Mouse (Mus musculus): ENCODE measurements around the gene Lst1. TPM values are rescaled to one million over a fixed set of nuclear protein-coding genes. Genes with fewer than 3 reads are reported as not detected.
A peak's percentile ranks its signal among the peaks of the same experiment; 100 is the strongest.

The Lst1 gene
- polyA plus RNA-seq, 1 experiment = 18.9 TPM

- Histone ChIP-seq H3K4me1 (ENCODE audit: control insufficient read depth, insufficient read depth, low read length) (no peaks in the 10 kb centered on the region), H3K4me3 (ENCODE audit: insufficient read depth, low read length) (no peak overlapping the region), H3K27ac (ENCODE audit: insufficient read depth, low read length) (no peak overlapping the region)
- TF ChIP-seq POLR2A (IDR thresholded peaks at IDR 0.05; ENCODE audit: extremely low read depth, insufficient read depth, low read length) = no peak
Observed at GRCm38 (mm10) chr17:35141971-35142370, 46.3 kb downstream of the Lst1 start.

- Histone ChIP-seq H3K4me1 (ENCODE audit: control insufficient read depth, insufficient read depth, low read length) (no peaks in the 10 kb centered on the region; the same call in 1 of the 2 replicates), H3K4me3 (ENCODE audit: insufficient read depth, low read length) (no peak overlapping the region), H3K27ac (ENCODE audit: insufficient read depth, low read length) (no peak overlapping the region)
- TF ChIP-seq POLR2A (IDR thresholded peaks at IDR 0.05; ENCODE audit: extremely low read depth, insufficient read depth, low read length) (no peak), CTCF (IDR thresholded peaks at IDR 0.05; ENCODE audit: extremely low read depth, insufficient read depth, low read length) (no peak)
Observed at GRCm38 (mm10) chr17:35140490-35140996, 47.7 kb downstream of the Lst1 start.

- H3K4me1 ChIP-seq (ENCODE audit: control insufficient read depth, insufficient read depth, low read length) = no peaks in the 10 kb centered on the region; the same call in 1 of the 2 replicates
- no peak for TF ChIP-seq CTCF (IDR thresholded peaks at IDR 0.05; ENCODE audit: extremely low read depth, insufficient read depth, low read length)
- TF ChIP-seq POLR2A (IDR thresholded peaks at IDR 0.05; ENCODE audit: extremely low read depth, insufficient read depth, low read length) = no peak
- H3K27ac ChIP-seq (ENCODE audit: insufficient read depth, low read length) = no peak overlapping the region
- no peak overlapping the region for H3K4me3 ChIP-seq (ENCODE audit: insufficient read depth, low read length)
Observed at GRCm38 (mm10) chr17:35139269-35139668, 49.0 kb downstream of the Lst1 start.

DNA sequence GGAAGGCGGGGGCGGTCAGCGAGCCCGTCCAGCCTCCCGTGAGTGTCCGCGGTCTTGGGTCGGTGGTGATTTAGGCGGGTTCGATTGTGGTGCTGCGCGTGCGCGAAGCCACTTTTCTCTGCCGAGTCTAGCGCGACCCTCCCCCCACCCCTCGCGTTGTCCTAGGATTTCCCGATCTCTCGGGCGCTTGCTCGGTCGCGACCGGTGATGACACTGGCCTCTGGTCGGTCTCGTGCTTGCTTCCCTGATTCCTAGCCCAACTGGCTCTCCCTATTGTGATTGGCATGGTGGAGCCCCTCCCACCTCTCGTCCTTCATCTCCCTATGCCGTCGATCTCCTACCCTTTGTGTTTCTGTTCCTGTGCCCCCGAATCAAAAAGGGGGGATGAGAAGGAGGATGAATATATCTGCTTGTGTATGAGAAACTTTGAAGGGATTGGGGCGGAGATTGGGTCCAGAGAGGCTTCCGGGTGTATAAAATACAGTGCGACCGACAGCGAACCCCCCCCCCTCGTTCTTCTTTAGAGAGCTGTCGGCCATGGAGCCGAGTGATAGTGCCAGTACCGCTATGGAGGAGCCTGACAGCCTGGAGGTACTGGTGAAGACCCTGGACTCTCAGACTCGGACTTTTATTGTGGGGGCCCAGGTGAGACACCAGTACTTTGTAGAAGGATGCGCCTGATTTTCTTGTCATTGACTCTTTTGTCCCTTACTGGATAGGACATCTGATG, 52.5 kb downstream of the Lst1 start:
- TF ChIP-seq POLR2A (IDR thresholded peaks at IDR 0.05; ENCODE audit: extremely low read depth, insufficient read depth, low read length) = no peak; the same call in 1 of the 2 replicates
- TF ChIP-seq CTCF (IDR thresholded peaks at IDR 0.05; ENCODE audit: extremely low read depth, insufficient read depth, low read length) = no peak
- Histone ChIP-seq H3K4me3 (ENCODE audit: insufficient read depth, low read length) (peak overlapping the region; percentile 81), H3K27ac (ENCODE audit: insufficient read depth, low read length) (peak overlapping the region; percentile 93), H3K4me1 (ENCODE audit: control insufficient read depth, insufficient read depth, low read length) (no peaks in the 10 kb centered on the region; the same call in 1 of the 2 replicates)

Other genes with a start within 250 kb of the Lst1 start
- gene Hspa1b, start 229.2 kb downstream of the Lst1 start, polyA plus RNA-seq (2012; rRNA removed) = 8.4 and 11.6 TPM in 2 replicates
- not detected in 2 replicates for gene Gm20481, start 218.5 kb downstream of the Lst1 start, polyA plus RNA-seq (2012; rRNA removed)
- 12.0 and 14.0 TPM in 2 replicates for gene Hspa1a, start 216.3 kb downstream of the Lst1 start, polyA plus RNA-seq (2012; rRNA removed)
- gene Hspa1l, start 215.7 kb downstream of the Lst1 start, polyA plus RNA-seq (2012; rRNA removed) = 0.50 and 0.59 TPM in 2 replicates
- gene Lsm2, start 206.6 kb downstream of the Lst1 start, polyA plus RNA-seq (2012; rRNA removed) = 36.9 and 37.2 TPM in 2 replicates
- 43.7 and 46.6 TPM in 2 replicates for gene Vars, start 187.5 kb downstream of the Lst1 start, polyA plus RNA-seq (2012; rRNA removed)
- gene Vwa7, start 171.9 kb downstream of the Lst1 start, polyA plus RNA-seq (2012; rRNA removed) = 0.29 and 0.36 TPM in 2 replicates
- gene Sapcd1, start 160.4 kb downstream of the Lst1 start, polyA plus RNA-seq (2012; rRNA removed) = 0.94 and 0.96 TPM in 2 replicates
- 0.58 and 0.72 TPM in 2 replicates for gene Msh5, start 141.7 kb downstream of the Lst1 start, polyA plus RNA-seq (2012; rRNA removed)
- 18.4 and 18.7 TPM in 2 replicates for gene Clic1, start 138.5 kb downstream of the Lst1 start, polyA plus RNA-seq (2012; rRNA removed)
- 25.1 and 26.8 TPM in 2 replicates for gene Ddah2, start 129.4 kb downstream of the Lst1 start, polyA plus RNA-seq (2012; rRNA removed)
- not detected in 2 replicates for gene Ly6g6c, start 123.1 kb downstream of the Lst1 start, polyA plus RNA-seq (2012; rRNA removed)
- gene Mpig6b, start 122.3 kb downstream of the Lst1 start, polyA plus RNA-seq (2012; rRNA removed) = not detected in 2 replicates
- 4.8 and 5.5 TPM in 2 replicates for gene Ly6g6e, start 111.5 kb downstream of the Lst1 start, polyA plus RNA-seq (2012; rRNA removed)
- 1.8 and 3.6 TPM in 2 replicates for gene Ly6g6d, start 110.4 kb downstream of the Lst1 start, polyA plus RNA-seq (2012; rRNA removed)
- gene Ly6g6f, start 102.8 kb downstream of the Lst1 start, polyA plus RNA-seq (2012; rRNA removed) = 0.44 and 1.1 TPM in 2 replicates
- gene Abhd16a, start 99.2 kb downstream of the Lst1 start, polyA plus RNA-seq (2012; rRNA removed) = 147 and 159 TPM in 2 replicates
- not detected in 2 replicates for gene Ly6g5c, start 80.2 kb downstream of the Lst1 start, polyA plus RNA-seq (2012; rRNA removed)
- 0.91 and 1.3 TPM in 2 replicates for gene Ly6g5b, start 73.0 kb downstream of the Lst1 start, polyA plus RNA-seq (2012; rRNA removed)
- 20.4 and 21.0 TPM in 2 replicates for gene Gpank1, start 67.0 kb downstream of the Lst1 start, polyA plus RNA-seq (2012; rRNA removed)
- gene Csnk2b, start 66.4 kb downstream of the Lst1 start, polyA plus RNA-seq (2012; rRNA removed) = 191 and 200 TPM in 2 replicates
- 9.6 and 10.3 TPM in 2 replicates for gene D17H6S53E, start 62.1 kb downstream of the Lst1 start, polyA plus RNA-seq (2012; rRNA removed)
- gene Apom, start 56.4 kb downstream of the Lst1 start, polyA plus RNA-seq (2012; rRNA removed) = 0.13 TPM in 2 replicates
- 194 and 212 TPM in 2 replicates for gene Bag6, start 53.3 kb downstream of the Lst1 start, polyA plus RNA-seq (2012; rRNA removed)
- 269 and 273 TPM in 2 replicates for gene Prrc2a, start 23.5 kb downstream of the Lst1 start, polyA plus RNA-seq (2012; rRNA removed)
- 13.0 and 13.2 TPM in 2 replicates for gene Aif1, start 12.4 kb downstream of the Lst1 start, polyA plus RNA-seq (2012; rRNA removed)
- 0.71 and 1.5 TPM in 2 replicates for gene Ltb, start 6.0 kb upstream of the Lst1 start, polyA plus RNA-seq (2012; rRNA removed)
- gene Tnf, start 13.6 kb upstream of the Lst1 start, polyA plus RNA-seq (2012; rRNA removed) = 0.06 and 0.11 TPM in 2 replicates
- gene Lta, start 16.9 kb upstream of the Lst1 start, polyA plus RNA-seq (2012; rRNA removed) = 0.19 and 0.32 TPM in 2 replicates
- not detected in 2 replicates for gene Gm16181, start 32.4 kb upstream of the Lst1 start, polyA plus RNA-seq (2012; rRNA removed)
- 765 and 777 TPM in 2 replicates for gene Atp6v1g2, start 45.2 kb upstream of the Lst1 start, polyA plus RNA-seq (2012; rRNA removed)
- 12.2 and 13.8 TPM in 2 replicates for gene Nfkbil1, start 47.4 kb upstream of the Lst1 start, polyA plus RNA-seq (2012; rRNA removed)
- 382 and 400 TPM in 2 replicates for gene Ddx39b, start 53.3 kb upstream of the Lst1 start, polyA plus RNA-seq (2012; rRNA removed)
- 64.1 and 72.6 TPM in 2 replicates for gene H2-D1, start 74.3 kb upstream of the Lst1 start, polyA plus RNA-seq (2012; rRNA removed)
- gene H2-Q1, start 132.0 kb upstream of the Lst1 start, polyA plus RNA-seq (2012; rRNA removed) = 0.68 and 0.88 TPM in 2 replicates
- gene H2-Q2, start 153.8 kb upstream of the Lst1 start, polyA plus RNA-seq (2012; rRNA removed) = 0.57 and 0.96 TPM in 2 replicates
- gene H2-Q4, start 191.2 kb upstream of the Lst1 start, polyA plus RNA-seq (2012; rRNA removed) = 6.2 and 6.5 TPM in 2 replicates
- gene H2-Q6, start 236.4 kb upstream of the Lst1 start, polyA plus RNA-seq (2012; rRNA removed) = 1.2 and 1.7 TPM in 2 replicates

All from cortical plate, adult 2 months (tissue).